Mouse (Mus musculus) layer of hippocampus, postnatal 10 days (tissue): ENCODE measurements around the gene Pml. TPM values are rescaled to one million over a fixed set of nuclear protein-coding genes. Genes with fewer than 3 reads are reported as not detected.

Experiments
- DNase-seq, 2 experiments: peaks; one replicate each; pipeline ENCODE4 v3.0.0; 2021; ENCODE audit warnings: low spot score in 2 of 2
- long read RNA-seq: library from polyadenylated mRNA; stranded (forward); transcript quantifications from one replicate; pipeline ENCODE4 v2.0.0, GENCODE M21; 2023
- total RNA-seq, 2 experiments: library from RNA; stranded (reverse); gene quantifications; 2 replicates each; pipeline ENCODE4 v1.2.3; 2021

Gene Pml
- total RNA-seq, result 1 to 10 TPM; 7.3 to 9.1 TPM
- long read RNA-seq, full-length matches to known transcripts, result 3 of 6 reads
- long read RNA-seq, partial matches to known transcripts, result 0 of 6 reads
- long read RNA-seq, other reads (novel, unspliced or antisense), result 3 of 6 reads

DNA sequence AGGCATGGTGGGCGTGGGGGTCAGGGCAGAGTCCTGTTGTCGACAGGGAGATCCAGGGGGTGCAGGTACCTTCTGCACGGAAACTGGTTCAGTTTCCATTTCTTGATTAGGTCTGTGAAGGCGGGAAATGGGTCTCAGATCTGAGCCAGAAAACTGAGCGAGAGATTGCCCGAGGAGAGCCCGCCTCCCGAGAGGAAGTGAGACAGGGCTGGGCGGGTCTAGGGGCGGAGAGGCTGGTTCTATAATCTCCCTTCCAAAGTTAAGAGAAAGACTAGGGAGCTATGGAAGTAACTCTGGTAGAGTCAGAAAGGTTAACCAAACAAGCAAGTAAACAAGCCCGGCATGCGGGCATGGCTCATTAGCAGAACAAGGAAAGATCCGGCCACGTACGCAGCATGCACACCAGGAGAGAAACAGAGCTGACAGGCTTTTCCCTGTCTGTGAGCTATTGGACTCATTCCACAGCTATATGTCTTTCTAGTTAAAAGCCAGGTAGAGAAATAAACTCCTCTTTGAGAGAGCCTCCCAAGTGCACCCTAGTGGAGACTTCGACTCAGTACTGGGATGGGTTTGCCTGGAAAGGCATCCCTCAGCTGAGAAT is at the start of gene Pml:
Gene Pml, minus strand, starts transcription at position 195 of the 601 bp plus-strand sequence.
- peak; percentile 46 to 54 for DNase-seq

DNA sequence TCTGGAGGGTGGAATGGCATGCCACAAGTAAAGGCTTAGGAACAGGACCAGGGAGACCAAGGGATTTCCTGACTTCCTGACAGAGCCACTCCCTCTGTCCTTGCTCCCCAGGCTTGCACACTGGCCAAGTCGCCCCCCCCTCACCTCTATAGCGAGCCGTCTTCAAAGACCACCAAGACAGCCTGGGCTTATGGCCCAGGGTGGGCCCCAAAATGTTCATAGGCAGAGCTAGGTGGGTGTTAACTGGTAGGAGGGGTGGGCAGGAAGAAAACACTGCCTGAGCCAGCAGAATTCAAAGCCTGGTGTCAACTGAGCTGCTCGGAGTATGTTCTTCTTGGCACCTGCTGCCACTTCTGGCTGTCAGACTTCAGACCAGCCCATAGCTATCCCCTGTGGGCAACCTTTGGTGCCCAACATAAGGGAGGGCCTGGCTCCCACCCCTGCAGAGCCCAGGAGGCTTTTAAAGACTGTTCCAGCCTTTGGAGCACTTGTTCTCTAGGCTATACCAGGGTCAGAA is 48.4 kb upstream of the Pml start:
- DNase-seq, result no peak

DNA sequence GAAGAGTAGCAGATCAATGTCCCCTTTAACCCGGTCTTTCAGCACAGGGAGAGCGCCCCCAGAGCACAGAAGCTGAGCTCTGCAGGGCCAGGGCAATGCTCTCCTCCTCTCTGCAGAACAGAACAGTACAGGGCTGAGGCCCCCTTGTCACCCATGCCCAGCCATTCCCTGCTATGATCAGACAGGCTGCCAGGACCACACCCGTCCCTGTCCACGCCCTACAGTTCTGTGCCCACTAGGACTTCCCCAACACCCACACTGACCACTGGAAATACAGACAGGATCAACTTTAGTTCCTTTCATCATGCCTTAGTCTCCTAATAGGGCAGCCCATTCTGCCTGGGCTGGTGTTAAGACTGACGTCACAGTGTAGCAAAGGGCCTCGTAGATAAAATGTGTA is 47.5 kb upstream of the Pml start:
- DNase-seq, result no peak

DNA sequence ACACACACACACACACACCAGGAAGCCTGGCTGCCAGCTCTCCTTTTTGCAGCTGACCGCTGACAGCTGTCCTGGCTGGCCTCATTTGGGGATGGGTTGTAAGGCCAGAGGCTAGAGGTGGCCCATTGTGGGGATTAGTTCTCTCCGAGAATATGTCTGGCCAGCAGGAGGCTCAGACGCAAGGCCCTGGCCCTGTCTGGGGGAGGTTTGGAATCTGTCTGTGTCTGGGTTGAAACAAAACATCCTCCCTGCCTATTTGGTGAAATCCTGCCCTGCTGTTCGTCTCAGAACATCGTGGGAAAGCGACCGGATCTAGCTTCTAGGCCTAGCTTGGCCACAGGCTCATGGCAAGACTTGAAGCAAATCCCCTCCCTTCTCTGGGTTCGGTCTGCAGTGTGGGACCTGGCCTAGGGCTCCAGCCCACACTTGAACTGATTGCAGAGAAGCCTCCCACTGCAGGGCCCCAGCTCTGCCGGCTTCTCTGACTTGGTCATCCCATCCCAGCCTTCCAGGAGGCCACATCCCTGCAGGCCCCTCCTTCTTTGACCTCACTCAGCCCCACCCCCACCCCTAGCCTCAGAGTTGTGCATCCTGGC is 46.3 kb upstream of the Pml start:
- no peak for DNase-seq

DNA sequence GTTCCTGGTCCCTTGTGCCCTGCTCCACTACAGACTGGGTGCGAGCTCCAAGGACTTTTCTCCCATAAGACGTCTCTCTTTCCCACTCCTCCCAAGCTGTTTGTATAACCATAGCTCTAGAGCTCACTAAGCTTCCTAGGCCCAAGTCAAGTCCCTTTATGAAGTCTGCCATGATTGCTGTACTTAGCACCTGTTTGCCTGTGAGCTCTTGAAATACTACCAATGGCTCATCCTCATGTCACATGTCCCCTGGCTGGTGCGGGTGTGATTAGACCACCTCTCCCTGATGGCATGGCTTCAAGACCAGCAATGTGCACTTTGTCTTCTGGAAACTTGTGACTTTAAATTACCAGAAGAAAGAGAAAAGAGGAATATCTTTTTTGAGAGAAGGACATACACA is 45.8 kb upstream of the Pml start:
- no peak for DNase-seq

DNA sequence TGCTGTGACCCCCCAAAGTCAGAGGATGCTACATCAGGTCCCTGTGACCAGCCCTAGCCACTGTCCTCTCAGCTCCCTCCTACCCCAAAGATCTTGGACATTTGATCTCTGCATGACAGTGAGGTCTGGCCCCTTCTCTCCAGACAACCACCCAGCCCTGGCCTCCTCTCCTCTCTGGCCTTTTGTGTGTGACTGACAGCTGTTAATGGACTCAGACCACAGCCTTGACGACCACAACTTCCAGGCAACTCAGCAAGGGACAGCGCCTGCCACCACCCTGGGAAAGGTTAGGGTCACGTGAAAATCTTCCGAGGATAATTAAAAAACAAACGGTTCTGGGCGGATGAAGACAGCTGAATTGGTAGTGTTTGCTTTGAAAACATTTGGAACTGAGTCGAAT is 44.9 kb upstream of the Pml start:
- no peak for DNase-seq

DNA sequence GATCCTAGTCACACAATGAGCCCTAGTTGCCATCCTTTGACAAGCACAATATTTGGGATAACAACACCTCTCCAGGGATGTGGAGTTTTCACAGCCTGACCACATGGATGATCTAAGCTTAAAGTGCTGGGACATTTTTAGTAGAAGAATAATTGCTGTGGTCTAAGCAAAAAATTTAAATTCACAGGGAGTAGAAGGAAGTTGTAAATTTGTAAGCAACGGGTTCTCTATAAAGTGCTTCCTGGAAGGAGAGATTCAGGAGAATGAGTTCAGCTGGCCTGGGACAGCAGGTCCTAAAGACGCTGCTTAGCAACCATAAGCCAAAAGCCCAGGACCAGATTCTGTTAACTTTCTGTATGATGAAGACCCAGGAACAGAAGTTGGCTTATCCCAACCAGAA is 40.3 kb upstream of the Pml start:
- DNase-seq, result no peak

DNA sequence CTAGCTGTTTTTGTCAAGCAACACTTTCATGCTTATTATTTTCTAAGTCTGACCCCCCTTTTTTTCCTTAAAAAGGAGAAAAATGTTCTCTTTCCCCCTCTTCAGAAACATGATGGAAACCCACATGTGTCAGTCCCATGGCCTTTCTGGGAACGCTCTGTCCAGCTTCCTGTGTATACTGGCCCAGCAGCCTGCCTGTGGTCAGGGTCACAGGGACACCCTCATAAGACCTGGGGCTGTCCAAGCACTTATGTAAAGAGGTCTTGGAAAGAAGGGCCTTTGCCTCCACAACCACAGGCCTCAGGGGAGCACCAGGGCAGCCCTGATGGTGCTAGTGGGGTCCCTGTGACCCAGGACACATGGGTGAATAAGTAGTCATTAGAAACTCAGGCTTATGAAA is 39.5 kb upstream of the Pml start:
- DNase-seq, result no peak

DNA sequence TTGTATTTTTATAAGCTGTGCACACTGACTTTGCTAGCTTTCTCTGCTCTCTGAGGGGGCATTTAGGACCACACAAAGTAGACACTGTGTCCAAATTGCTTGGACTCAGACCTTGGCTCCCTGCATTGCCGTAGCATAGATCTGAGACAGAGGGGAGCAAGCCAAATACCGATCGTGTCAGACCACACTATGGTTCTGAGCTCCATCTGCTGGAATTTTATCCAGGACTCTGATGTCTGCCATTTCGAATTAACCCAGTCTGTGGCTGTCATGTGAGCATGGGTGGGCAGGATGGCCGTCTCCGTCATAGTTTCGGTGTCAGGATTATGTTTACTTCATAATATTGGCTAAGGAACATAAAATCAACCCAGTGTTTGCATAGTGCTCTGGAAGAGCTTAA is 33.8 kb upstream of the Pml start:
- DNase-seq, result no peak

DNA sequence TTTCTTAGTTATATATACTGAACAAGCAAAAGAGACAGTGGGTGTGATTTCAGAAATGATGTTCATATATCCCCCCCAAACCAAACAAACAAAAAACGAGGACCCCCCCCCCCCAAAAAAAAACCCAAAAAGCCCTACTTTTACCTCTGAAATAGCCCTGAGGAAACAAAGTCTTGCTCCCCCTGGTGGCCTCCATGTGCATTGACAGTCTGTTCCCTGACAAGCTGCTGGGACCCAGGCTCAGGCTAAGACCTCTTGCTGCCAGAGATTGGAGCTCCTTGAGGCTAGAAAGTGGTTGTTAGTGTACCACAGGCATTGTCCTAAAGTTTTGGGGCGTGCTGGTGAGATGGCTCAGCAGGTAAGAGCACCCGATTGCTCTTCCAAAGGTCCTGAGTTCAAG is 32.0 kb upstream of the Pml start:
- DNase-seq, result peak in 1 of 2 experiments; percentile 43

DNA sequence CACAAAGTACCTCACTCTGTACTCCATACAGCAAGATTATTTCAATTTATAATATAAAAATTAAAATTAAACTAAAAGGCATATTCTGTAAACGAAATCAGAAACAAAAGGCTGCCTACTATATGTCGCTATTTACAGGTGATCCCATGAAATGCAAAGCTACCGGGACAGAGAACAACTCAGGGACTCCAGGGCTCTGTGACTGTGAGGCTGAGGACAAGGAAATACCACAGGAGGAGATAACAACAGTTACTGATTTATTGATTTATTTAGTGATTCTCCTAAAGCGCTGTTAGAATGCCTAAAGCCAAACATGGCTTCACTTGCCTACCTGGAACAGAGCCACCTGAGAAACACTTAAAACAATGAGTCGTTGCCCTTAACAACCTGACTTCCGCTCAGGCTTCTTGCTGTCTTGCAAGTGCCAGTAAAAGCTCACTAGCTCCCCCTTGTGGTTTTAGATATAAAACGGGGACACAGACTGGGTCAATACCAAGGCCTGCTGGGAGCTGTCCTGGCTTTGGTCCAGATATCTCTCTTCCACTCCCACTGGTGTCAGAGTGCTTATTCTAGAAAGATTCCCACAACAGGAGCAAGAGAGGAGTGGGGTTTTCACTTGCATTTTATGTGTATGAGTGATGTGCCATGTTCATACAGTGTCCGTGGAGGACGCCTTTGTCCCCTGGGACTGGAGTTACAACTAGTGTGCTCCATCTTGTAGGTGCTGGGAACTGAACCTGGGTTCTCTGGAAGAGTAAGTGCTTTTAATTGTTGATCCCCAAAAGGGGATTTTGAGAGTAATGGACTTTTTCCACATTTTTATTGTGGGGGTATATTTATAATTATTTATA is 30.9 kb upstream of the Pml start:
- peak; percentile 56 to 64 for DNase-seq

DNA sequence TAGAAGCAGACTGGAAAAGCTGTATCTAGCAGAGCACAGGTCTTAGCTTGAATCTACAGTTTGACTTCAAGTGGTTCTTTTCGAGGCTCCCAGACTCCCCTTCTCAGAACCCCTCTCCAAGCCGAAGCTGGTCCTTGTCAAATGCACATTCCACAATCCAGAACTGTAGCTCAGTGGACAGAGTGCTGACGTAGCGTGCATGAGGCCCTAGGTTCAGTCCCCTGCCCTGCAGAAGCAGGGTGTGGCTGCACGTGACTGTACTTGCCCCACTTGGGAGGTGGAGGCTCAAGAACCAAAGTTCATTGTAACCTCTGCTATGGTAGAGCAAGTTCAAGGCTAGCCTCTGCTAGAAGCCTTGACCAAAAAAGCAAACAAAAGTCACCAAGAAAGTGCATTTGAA is 30.2 kb upstream of the Pml start:
- no peak for DNase-seq

DNA sequence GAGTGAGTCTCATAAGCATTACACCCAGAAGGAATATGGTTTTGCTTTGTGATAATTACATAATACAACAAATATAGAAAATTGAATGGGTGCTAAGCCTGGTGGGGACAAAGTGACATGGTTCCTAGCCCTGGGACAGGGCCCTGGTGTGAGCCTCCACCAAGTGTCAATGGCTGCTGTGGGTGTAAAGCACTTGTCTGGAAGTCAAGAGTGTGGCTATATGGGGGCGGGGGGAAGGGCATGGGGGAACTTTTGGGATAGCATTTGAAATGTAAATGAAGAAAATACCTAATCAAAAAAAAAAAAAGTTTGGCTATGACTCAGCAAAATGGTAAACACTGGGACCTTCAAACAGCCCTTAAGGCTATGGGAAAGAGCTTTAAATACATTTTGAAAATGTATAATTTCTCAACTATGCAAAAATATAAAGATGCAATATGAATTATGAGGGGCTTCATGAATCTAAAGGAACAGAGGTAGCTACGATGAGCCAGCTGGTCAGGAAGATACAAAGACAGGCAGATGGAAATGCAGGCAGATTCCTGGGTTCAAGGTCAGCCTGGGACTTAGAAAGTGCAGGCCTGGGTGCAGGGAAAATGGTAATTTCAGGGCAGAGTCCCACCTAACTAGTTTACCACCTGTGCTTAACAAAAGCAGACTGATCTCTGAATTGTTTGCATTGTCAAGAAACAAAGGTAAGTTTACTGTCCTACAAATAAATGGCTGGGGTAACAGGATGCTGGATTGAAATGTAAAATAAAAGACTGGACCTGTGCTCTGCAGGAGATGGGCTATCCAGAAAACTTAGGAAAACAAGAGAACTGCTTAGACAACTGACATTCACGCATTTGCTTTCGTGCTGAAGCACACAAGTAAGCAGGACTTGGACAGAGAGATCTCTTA is 29.5 kb upstream of the Pml start:
- DNase-seq, result no peak

DNA sequence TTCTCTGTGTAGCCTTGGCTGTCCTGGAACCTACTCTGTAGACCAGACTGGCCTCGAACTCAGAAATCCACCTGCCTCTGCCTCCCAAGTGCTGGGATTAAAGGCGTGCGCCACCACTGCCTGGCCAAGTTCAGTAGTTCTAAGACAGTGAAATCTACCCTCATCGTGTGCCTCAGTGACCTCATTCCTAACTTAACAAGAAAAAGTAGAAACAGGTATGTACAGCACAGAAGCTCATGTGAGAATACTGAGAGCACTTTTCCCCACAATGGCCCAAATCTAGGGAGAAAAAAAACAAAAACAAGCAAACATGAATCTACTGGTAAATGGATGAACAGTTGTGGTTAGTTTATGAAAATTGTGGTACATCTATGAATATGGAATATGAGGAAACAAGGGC is 28.7 kb upstream of the Pml start:
- no peak for DNase-seq

DNA sequence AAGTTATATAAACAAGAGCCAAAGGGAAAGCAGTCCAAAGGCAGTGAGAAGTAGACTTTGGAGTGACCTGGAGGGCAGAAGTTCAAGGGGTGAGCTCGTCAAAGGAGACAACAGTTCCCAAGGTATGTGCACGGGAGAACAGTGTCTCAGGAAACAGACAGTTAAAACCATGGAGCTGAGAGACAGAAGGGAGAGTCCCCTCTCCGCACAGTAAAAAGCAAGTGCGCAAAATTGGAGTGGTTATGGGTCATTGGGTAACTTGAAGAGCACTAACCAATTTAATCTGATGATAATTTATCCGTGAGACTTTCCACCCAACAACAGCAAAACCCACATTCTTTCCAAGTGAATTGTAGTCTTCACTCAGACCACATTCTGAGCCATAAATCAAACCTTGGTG is 26.8 kb upstream of the Pml start:
- no peak for DNase-seq

DNA sequence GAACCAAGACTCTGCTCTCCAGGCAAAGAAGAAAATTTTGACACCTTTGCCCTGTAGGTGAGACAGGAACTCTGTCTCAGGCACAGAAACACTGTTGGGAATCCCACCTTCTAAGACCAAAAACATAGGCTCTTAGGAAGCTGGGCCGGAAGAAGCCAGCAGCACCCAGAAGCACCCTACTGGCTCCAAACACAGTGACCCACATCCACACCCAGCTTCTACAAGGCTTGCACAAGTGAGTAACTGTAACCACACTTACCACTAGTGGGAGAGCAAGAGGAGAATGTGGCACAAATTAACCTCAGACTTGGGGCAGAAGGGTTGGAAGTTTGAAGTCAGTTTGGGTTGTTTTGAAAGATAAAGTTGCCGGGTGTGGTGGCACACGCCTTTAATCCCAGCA is 26.2 kb upstream of the Pml start:
- no peak for DNase-seq

DNA sequence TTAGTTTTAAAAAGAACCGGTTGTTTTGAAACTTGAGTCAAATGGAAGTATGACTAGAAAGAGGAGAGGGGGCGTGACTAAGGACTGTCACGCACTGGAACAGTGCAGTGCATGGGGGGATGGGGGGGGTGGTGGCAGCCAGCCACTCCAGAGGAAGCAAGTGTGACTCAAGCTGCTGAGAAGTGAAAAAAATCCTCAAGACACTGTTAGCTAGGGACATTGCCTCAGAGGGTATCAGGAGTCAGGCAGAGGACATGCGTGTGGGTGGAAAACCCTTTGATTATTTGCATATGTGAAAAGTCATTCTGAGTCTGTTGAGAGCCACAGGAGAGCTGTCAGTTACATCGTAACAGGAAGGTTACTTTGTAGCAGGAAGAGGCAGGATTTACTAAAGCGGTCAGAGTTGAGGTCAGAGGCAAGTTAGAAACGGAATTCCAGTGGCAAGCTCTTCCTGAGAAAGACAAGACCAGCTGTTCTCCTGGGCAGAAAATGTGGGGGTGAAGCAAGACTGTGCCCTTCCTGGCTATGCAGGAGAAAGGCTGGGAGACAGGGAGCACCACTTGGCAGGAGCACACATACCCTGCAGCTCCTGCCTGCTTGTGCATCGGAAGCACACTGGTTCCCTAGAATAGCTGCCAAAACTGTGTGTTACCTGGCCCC is 25.7 kb upstream of the Pml start:
- DNase-seq, result no peak

DNA sequence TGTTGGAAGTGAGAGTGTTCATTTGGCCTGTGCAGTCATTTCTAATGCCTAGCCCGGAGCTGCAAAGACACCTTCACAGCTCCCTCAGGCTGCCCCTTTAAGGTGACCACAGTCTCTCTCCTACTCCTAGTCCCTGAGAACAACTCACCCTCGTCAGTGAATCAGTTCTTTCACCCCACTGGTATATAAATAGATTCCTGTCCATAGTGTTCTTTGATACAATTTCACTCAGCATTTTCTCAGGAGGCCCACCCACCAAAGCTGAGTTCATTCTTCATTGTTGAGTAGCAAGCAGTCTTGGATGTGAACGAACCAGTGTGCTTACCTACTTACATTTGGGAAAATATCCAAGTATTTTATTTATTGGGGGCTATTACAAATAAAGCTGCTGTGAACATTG is 25.0 kb upstream of the Pml start:
- no peak for DNase-seq

DNA sequence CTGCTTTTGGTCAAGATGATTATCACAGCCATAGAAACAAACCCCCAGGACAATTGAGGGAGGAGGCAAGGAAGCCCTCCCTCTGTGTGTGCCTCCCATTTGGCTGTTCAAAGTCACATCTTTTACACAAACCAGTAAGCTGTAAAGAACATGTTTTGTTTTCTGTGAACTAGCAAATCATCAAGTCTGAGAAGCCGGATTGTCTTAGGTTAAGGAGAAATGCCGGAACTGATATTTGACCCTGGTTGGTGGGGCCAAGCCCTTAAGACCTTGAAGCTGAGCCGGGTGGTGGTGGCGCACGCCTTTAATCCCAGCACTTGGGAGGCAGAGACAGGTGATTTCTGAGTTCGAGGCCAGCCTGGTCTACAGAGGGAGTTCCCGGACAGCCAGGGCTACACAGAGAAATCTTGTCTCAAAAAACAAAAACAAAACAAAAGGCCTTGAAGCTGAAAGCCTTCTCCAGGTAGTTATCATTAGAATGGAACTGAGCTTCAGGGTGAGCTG is 24.6 kb upstream of the Pml start:
- no peak for DNase-seq

DNA sequence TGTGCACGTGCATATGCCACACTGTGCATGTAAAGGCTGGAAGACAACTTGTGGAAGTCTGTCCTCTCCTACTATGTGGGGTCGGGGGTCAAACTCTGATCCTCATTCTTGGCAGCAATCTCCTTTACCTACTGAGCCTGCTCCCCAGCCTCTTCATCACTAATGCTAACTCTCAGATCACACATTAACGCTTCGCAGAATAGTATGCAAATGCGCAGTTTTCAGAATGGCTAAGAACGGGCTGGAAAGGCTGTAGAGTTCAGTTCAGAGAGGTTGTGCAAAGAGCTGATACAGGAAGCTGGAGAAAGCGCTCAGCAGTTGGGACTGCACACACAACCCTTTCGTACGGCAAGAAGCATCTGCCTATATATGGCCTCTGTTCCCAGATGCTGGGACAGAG is 23.3 kb upstream of the Pml start:
- DNase-seq, result no peak
